Comparison of ENCODE assay signal across 22 mouse cellular contexts in genomic region chr5:14126591-14126990, GRCm38 (mm10).
"Had no signal": no experiment of that assay in that cellular context is flagged by ENCODE, and none has a peak within 500 bp of the region (broad histone marks: within the 10 kb centered on the region; RNA-seq: fewer than 3 reads in every experiment).

No protein-coding gene starts in this region.

- H3K4me1 ChIP-seq: limb, embryonic 12.5 days; limb, embryonic 15.5 days; neural tube, embryonic 12.5 days; neural tube, embryonic 15.5 days; stomach, embryonic 15.5 days had no signal

- H3K27ac ChIP-seq: limb, embryonic 12.5 days; limb, embryonic 15.5 days; liver, embryonic 14.5 days; neural tube, embryonic 12.5 days; neural tube, embryonic 15.5 days; stomach, embryonic 15.5 days had no signal

- H3K9me3 ChIP-seq: limb, embryonic 12.5 days; limb, embryonic 15.5 days; neural tube, embryonic 12.5 days; neural tube, embryonic 15.5 days; stomach, embryonic 15.5 days had no signal

- H3K4me2 ChIP-seq: limb, embryonic 12.5 days; limb, embryonic 15.5 days; liver, embryonic 11.5 days; midbrain, embryonic 11.5 days; neural tube, embryonic 12.5 days; neural tube, embryonic 15.5 days; stomach, embryonic 15.5 days had no signal

- H3K4me3 ChIP-seq: limb, embryonic 12.5 days; limb, embryonic 15.5 days; neural tube, embryonic 12.5 days; neural tube, embryonic 15.5 days; stomach, embryonic 15.5 days had no signal

- ATAC-seq: intestine, embryonic 16.5 days; liver, postnatal 0 days had no signal

- H3K36me3 ChIP-seq: limb, embryonic 12.5 days; limb, embryonic 15.5 days; neural tube, embryonic 12.5 days; neural tube, embryonic 15.5 days; stomach, embryonic 15.5 days had no signal

- H3K27me3 ChIP-seq: limb, embryonic 12.5 days; limb, embryonic 15.5 days; neural tube, embryonic 12.5 days; neural tube, embryonic 15.5 days; stomach, embryonic 15.5 days had no signal

- DNase-seq: kidney, adult 18-20 months; kidney, adult 9 months; kidney, postnatal 14 days; kidney, postnatal 4 days; left cerebral cortex, postnatal 4 days; liver, postnatal 0 days; lung, postnatal 4 days; midbrain, embryonic 14.5 days; right cerebral cortex, adult 18-20 months; right cerebral cortex, postnatal 14 days; right cerebral cortex, postnatal 4 days; thymus, adult 18-20 months; thymus, postnatal 36 days had no signal

- H3K9ac ChIP-seq: limb, embryonic 12.5 days; limb, embryonic 15.5 days; liver, embryonic 14.5 days; liver, postnatal 0 days; neural tube, embryonic 12.5 days; neural tube, embryonic 15.5 days; stomach, embryonic 15.5 days had no signal
